Mouse (Mus musculus): ENCODE measurements around the gene Vmn1r112.
"Not testable (repeated sequence)": the region's sequence is repeated elsewhere in the genome, so short reads cannot be mapped to it uniquely, and the experiment has no call there.

DNA sequence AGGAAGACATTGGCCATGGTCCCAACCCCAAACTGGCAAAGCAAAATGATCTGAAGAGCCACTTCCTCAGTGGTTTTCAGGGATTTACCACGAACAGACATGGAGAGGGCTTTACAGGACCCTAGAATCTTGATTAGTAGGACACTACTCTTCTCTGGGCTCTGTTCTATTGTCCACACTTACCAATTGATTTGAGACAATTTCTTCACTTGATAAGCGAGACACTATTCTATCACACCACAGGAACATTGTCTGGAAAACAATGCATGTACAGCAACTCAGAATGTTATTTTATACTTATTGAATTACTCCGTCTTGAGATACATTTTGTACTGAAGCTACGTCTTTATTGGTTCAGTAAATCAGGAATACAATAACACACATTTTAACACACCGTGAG lies 41.1 kb downstream of the Vmn1r112 start, which contains the start of gene Vmn1r114:
- TF ChIP-seq CTCF (IDR thresholded peaks at IDR 0.05; ENCODE audit: low read depth, low read length); POLR2A (IDR thresholded peaks at IDR 0.05; ENCODE audit: extremely low read depth, insufficient read depth, low read length): not testable (repeated sequence)

Measured in liver, adult 2 months (tissue).